Mouse (Mus musculus): Measurements from ENCODE around the gene Lrrc9. TPM values are rescaled to one million over a fixed set of nuclear protein-coding genes. Genes with fewer than 3 reads are reported as not detected.

Gene Lrrc9
- polyA plus RNA-seq (2015; fragmentation: Nextera tagmentation; extraction: Ambion mirVana) = 0.22 and 0.30 TPM in 2 replicates

- Histone ChIP-seq H3K9ac (no peak within 1 kb of the TSS), H3K4me1 (0 out of 2 replicates have a peak, but pooled peaks cover 6% of the 10 kb centered on the region), H3K27me3 (replicated peaks) (no peaks in the 10 kb centered on the region), H3K4me3 (replicated peaks) (peak within 1 kb of the TSS; percentile 42), H3K4me2 (peak within 1 kb of the TSS; percentile 85), H3K27ac (no peak within 1 kb of the TSS), H3K9me3 (no peaks in the 10 kb centered on the region), H3K36me3 (no peaks in the 10 kb centered on the region)
- WGBS = under 1% methylated on average over 31 of the region's 31 CpGs
- peak; percentile 78 for ATAC-seq (ENCODE audit: insufficient read depth, low FRiP score, low read depth)
Observed at GRCm38 (mm10) chr12:72441839-72442576, at the start of gene Lrrc9. Gene Lrrc9, plus strand, starts transcription at chr12:72441866.

- Histone ChIP-seq H3K4me3 (replicated peaks) (no peak overlapping the region), H3K36me3 (no peaks in the 10 kb centered on the region), H3K9me3 (no peaks in the 10 kb centered on the region), H3K27ac (no peak overlapping the region), H3K27me3 (replicated peaks) (no peaks in the 10 kb centered on the region), H3K9ac (no peak overlapping the region), H3K4me1 (no peaks in the 10 kb centered on the region), H3K4me2 (no peak overlapping the region)
- WGBS = 41% methylated on average over 13 of the region's 13 CpGs
- ATAC-seq (ENCODE audit: insufficient read depth, low FRiP score, low read depth) = no peak; the same call in 1 of the 2 replicates
Observed at GRCm38 (mm10) chr12:72393046-72393805, 48.4 kb upstream of the Lrrc9 start.

- no peak overlapping the region for H3K4me2 ChIP-seq
- H3K4me1 ChIP-seq = peaks cover 6% of the 10 kb centered on the region; the same call in 1 of the 2 replicates
- 51% methylated on average over 4 of the region's 5 CpGs for WGBS
- H3K9ac ChIP-seq = no peak overlapping the region
- no peak overlapping the region for H3K27ac ChIP-seq
- H3K9me3 ChIP-seq = no peaks in the 10 kb centered on the region
- ATAC-seq (ENCODE audit: insufficient read depth, low FRiP score, low read depth) = no peak
- H3K36me3 ChIP-seq = no peaks in the 10 kb centered on the region
- H3K27me3 ChIP-seq (replicated peaks) = peaks cover 28% of the 10 kb centered on the region
- no peak overlapping the region for H3K4me3 ChIP-seq (replicated peaks)
Observed at GRCm38 (mm10) chr12:72405031-72405430, 36.6 kb upstream of the Lrrc9 start.

GRCm38 (mm10) chr12:72407146-72407545, 34.5 kb upstream of the Lrrc9 start:
- Histone ChIP-seq H3K4me3 (replicated peaks) (no peak overlapping the region; the same call in 1 of the 2 replicates), H3K27ac (no peak overlapping the region), H3K4me1 (peaks cover 6% of the 10 kb centered on the region; the same call in 1 of the 2 replicates), H3K27me3 (replicated peaks) (peaks cover 28% of the 10 kb centered on the region), H3K4me2 (peak overlapping the region; percentile 98), H3K9ac (no peak overlapping the region), H3K36me3 (no peaks in the 10 kb centered on the region), H3K9me3 (no peaks in the 10 kb centered on the region)
- 12% methylated on average over 11 of the region's 11 CpGs for WGBS
- ATAC-seq (ENCODE audit: insufficient read depth, low FRiP score, low read depth) = no peak

- Histone ChIP-seq H3K36me3 (no peaks in the 10 kb centered on the region), H3K9ac (no peak overlapping the region), H3K4me2 (peak overlapping the region; percentile 98), H3K27ac (no peak overlapping the region), H3K4me1 (peaks cover 6% of the 10 kb centered on the region; the same call in 1 of the 2 replicates), H3K4me3 (replicated peaks) (peak overlapping the region; percentile 60), H3K27me3 (replicated peaks) (peaks cover 28% of the 10 kb centered on the region), H3K9me3 (no peaks in the 10 kb centered on the region)
- WGBS = 2% methylated on average over 17 of the region's 17 CpGs
- no peak for ATAC-seq (ENCODE audit: insufficient read depth, low FRiP score, low read depth)
Observed at GRCm38 (mm10) chr12:72407721-72408110, 34.0 kb upstream of the Lrrc9 start.

GRCm38 (mm10) chr12:72408111-72408891, 33.4 kb upstream of the Lrrc9 start:
- Histone ChIP-seq H3K27me3 (replicated peaks) (peaks cover 28% of the 10 kb centered on the region), H3K9ac (0 out of 2 replicates have a peak overlapping the region, but pooled peaks have one; percentile 9), H3K4me2 (peak overlapping the region; percentile 98), H3K4me3 (replicated peaks) (peak overlapping the region; percentile 60), H3K36me3 (no peaks in the 10 kb centered on the region), H3K9me3 (no peaks in the 10 kb centered on the region), H3K27ac (no peak overlapping the region), H3K4me1 (peaks cover 6% of the 10 kb centered on the region; the same call in 1 of the 2 replicates)
- ATAC-seq (ENCODE audit: insufficient read depth, low FRiP score, low read depth) = peak; percentile 56
- under 1% methylated on average over 55 of the region's 63 CpGs for WGBS

GRCm38 (mm10) chr12:72408954-72409353, 32.7 kb upstream of the Lrrc9 start, which contains the start of gene Rtn1:
Gene Rtn1, minus strand, starts transcription at chr12:72409054.
- no peak for ATAC-seq (ENCODE audit: insufficient read depth, low FRiP score, low read depth)
- no peaks in the 10 kb centered on the region for H3K36me3 ChIP-seq
- WGBS = 39% methylated on average over 6 of the region's 6 CpGs
- H3K27me3 ChIP-seq (replicated peaks) = peaks cover 28% of the 10 kb centered on the region
- no peaks in the 10 kb centered on the region for H3K9me3 ChIP-seq
- H3K4me1 ChIP-seq = peaks cover 6% of the 10 kb centered on the region; the same call in 1 of the 2 replicates
- peak within 1 kb of the TSS; percentile 98 for H3K4me2 ChIP-seq
- 0 out of 2 replicates have a peak within 1 kb of the TSS, but pooled peaks have one; percentile 9 for H3K9ac ChIP-seq
- peak within 1 kb of the TSS; percentile 60 for H3K4me3 ChIP-seq (replicated peaks)
- no peak within 1 kb of the TSS for H3K27ac ChIP-seq

- 35% methylated on average over 3 of the region's 3 CpGs for WGBS
- Histone ChIP-seq H3K4me1 (no peaks in the 10 kb centered on the region), H3K9ac (no peak overlapping the region), H3K27me3 (replicated peaks) (no peaks in the 10 kb centered on the region), H3K4me2 (no peak overlapping the region), H3K27ac (no peak overlapping the region), H3K4me3 (replicated peaks) (no peak overlapping the region), H3K9me3 (no peaks in the 10 kb centered on the region), H3K36me3 (no peaks in the 10 kb centered on the region)
- ATAC-seq (ENCODE audit: insufficient read depth, low FRiP score, low read depth) = no peak
Observed at GRCm38 (mm10) chr12:72417762-72418161, 23.9 kb upstream of the Lrrc9 start.

GRCm38 (mm10) chr12:72422681-72423080, 19.0 kb upstream of the Lrrc9 start:
- H3K36me3 ChIP-seq = no peaks in the 10 kb centered on the region
- 36% methylated on average over 4 of the region's 4 CpGs for WGBS
- no peak overlapping the region for H3K9ac ChIP-seq
- no peak for ATAC-seq (ENCODE audit: insufficient read depth, low FRiP score, low read depth)
- H3K9me3 ChIP-seq = no peaks in the 10 kb centered on the region
- no peaks in the 10 kb centered on the region for H3K27me3 ChIP-seq (replicated peaks)
- no peak overlapping the region for H3K27ac ChIP-seq
- H3K4me3 ChIP-seq (replicated peaks) = no peak overlapping the region
- H3K4me2 ChIP-seq = no peak overlapping the region
- H3K4me1 ChIP-seq = no peaks in the 10 kb centered on the region

- no peak for ATAC-seq (ENCODE audit: insufficient read depth, low FRiP score, low read depth)
- Histone ChIP-seq H3K4me3 (replicated peaks) (no peak overlapping the region), H3K27me3 (replicated peaks) (no peaks in the 10 kb centered on the region), H3K4me2 (0 out of 2 replicates have a peak overlapping the region, but pooled peaks have one; percentile 15), H3K27ac (no peak overlapping the region), H3K36me3 (no peaks in the 10 kb centered on the region), H3K4me1 (no peaks in the 10 kb centered on the region), H3K9ac (no peak overlapping the region), H3K9me3 (no peaks in the 10 kb centered on the region)
- WGBS = 23% methylated on average over 11 of the region's 11 CpGs
Observed at GRCm38 (mm10) chr12:72427722-72428126, 13.9 kb upstream of the Lrrc9 start.

- H3K4me2 ChIP-seq = no peak overlapping the region
- H3K4me3 ChIP-seq (replicated peaks) = no peak overlapping the region
- no peak for ATAC-seq (ENCODE audit: insufficient read depth, low FRiP score, low read depth)
- no peaks in the 10 kb centered on the region for H3K27me3 ChIP-seq (replicated peaks)
- no peaks in the 10 kb centered on the region for H3K36me3 ChIP-seq
- no peaks in the 10 kb centered on the region for H3K9me3 ChIP-seq
- H3K4me1 ChIP-seq = no peaks in the 10 kb centered on the region
- H3K9ac ChIP-seq = no peak overlapping the region
- H3K27ac ChIP-seq = no peak overlapping the region
- 81% methylated on average over 4 of the region's 4 CpGs for WGBS
Observed at GRCm38 (mm10) chr12:72432209-72432608, 9.5 kb upstream of the Lrrc9 start.

Measured in stomach, embryonic 15.5 days (tissue).